Mouse (Mus musculus) left cerebral cortex, adult 11 months (tissue): Measurements from ENCODE around the gene Eloa.

Experiments used
- DNase-seq: peaks from one replicate; pipeline ENCODE4 v3.0.0; 2022; ENCODE audit warnings: low spot score

The Eloa gene

GRCm38 (mm10) chr4:136030968-136031909, 9.7 kb upstream of the Eloa start:
- no peak for DNase-seq

- DNase-seq = no peak
These were observed 7.1 kb upstream of the Eloa start for GRCm38 (mm10) chr4:136028689-136029088.

- DNase-seq = no peak
These were observed 6.6 kb upstream of the Eloa start for GRCm38 (mm10) chr4:136028132-136028564.

- no peak for DNase-seq
These were observed 6.0 kb upstream of the Eloa start for GRCm38 (mm10) chr4:136027416-136028131.

- no peak for DNase-seq
These were observed 3.8 kb upstream of the Eloa start for GRCm38 (mm10) chr4:136025350-136025749.

GRCm38 (mm10) chr4:136022924-136023323, 1.4 kb upstream of the Eloa start:
- no peak for DNase-seq

- DNase-seq = no peak
These were observed 617 bp downstream of the Eloa start for GRCm38 (mm10) chr4:136020743-136021548.

- no peak for DNase-seq
These were observed 5.4 kb downstream of the Eloa start for GRCm38 (mm10) chr4:136016059-136016602.

- DNase-seq = no peak
These were observed 11.0 kb downstream of the Eloa start for GRCm38 (mm10) chr4:136010586-136010985.

- DNase-seq = no peak
These were observed 12.6 kb downstream of the Eloa start for GRCm38 (mm10) chr4:136008782-136009447.

GRCm38 (mm10) chr4:136006821-136007220, 14.7 kb downstream of the Eloa start:
- DNase-seq = no peak

- no peak for DNase-seq
These were observed 16.6 kb downstream of the Eloa start for GRCm38 (mm10) chr4:136004921-136005320.

GRCm38 (mm10) chr4:136004107-136004675, 17.4 kb downstream of the Eloa start:
- DNase-seq = no peak

- no peak for DNase-seq
These were observed 26.4 kb downstream of the Eloa start for GRCm38 (mm10) chr4:135995118-135995517.

- no peak for DNase-seq
These were observed 27.6 kb downstream of the Eloa start for GRCm38 (mm10) chr4:135993941-135994340.

- no peak for DNase-seq
These were observed 33.8 kb downstream of the Eloa start for GRCm38 (mm10) chr4:135987714-135988113.

GRCm38 (mm10) chr4:135986943-135987710, 34.4 kb downstream of the Eloa start, which contains the start of gene Pithd1:
Gene Pithd1, minus strand, starts transcription at chr4:135987264.
- peak; percentile 89 for DNase-seq

GRCm38 (mm10) chr4:135986301-135986942, 35.1 kb downstream of the Eloa start:
- no peak for DNase-seq

- DNase-seq = no peak
These were observed 35.8 kb downstream of the Eloa start for GRCm38 (mm10) chr4:135985769-135986168.

GRCm38 (mm10) chr4:135985193-135985592, 36.4 kb downstream of the Eloa start:
- DNase-seq = no peak
